Mouse (Mus musculus): ENCODE results near the gene Mfsd14a. TPM values are rescaled to one million over a fixed set of nuclear protein-coding genes. Genes with fewer than 3 reads are reported as not detected.
A peak's percentile ranks its signal among the peaks of the same experiment; 100 is the strongest.

Mfsd14a gene
- 93.9 and 94.0 TPM in 2 replicates for polyA plus RNA-seq (2015; fragmentation: Nextera tagmentation; extraction: Ambion mirVana)

- DNase-seq (ENCODE audit: low spot score) = peak; percentile 95
These were observed at the start of gene Mfsd14a for GRCm38 (mm10) chr3:116662463-116662863. Mfsd14a (minus strand) TSS chr3:116662677.

DNA sequence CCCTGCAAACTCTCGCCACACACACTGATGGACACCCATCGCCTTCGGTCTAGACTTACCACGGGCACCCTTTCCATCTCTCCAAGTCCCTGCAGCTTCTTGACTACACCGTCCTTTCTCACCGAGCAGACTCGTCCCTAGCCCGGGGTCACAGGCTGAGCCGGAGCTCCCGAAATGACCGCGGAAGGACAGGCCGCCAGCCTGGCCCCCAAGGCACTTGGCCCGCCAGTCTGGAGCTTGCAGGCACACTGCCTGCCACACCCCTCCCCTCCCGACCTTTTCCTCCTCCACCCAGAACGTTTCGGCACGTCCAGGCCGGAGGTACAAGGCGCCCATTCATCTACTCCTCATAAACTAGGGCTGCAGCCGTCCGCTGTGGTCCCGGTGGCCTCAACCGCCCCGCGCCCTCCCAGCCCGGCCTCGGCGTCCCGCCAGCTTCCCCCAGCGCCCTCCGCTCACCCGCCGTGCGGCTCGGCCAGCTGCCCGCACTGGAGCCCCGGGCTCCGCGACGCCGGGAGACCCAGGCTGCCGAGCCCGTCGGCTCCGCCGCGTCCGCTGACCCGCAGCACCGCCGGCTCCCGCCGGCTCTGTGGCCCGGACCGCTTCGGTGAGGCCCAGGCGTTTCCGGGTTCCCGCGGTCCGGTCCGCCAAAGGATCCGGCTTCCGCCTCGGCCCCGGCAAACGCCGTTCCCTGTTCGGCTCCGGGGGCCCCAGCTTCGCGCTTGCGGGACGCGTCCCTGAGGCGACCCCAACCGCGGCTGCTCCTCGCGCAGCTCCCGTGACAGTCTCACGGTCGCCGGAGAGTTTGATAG is 49.4 kb upstream of the Mfsd14a start:
- DNase-seq (ENCODE audit: low spot score) (peak; percentile 76), ATAC-seq (replicated peaks; ENCODE audit: low FRiP score, low read depth) (peak; percentile 94)
- TF ChIP-seq CTCF (IDR thresholded peaks at IDR 0.05; ENCODE audit: low read depth) = no peak
- peak overlapping the region; percentile 91 for H3K27ac ChIP-seq
- H3K4me1 ChIP-seq (replicated peaks; ENCODE audit: insufficient read depth, low read length) = 0 out of 2 replicates have a peak, but pooled peaks cover 8% of the 10 kb centered on the region
- H3K4me3 ChIP-seq (replicated peaks; ENCODE audit: low read depth, low read length) = peak overlapping the region; percentile 96
- under 1% methylated on average over 82 of the region's 85 CpGs for WGBS
- H3K27me3 ChIP-seq (ENCODE audit: insufficient read depth, low read length) = no peaks in the 10 kb centered on the region
- H3K36me3 ChIP-seq (ENCODE audit: insufficient read depth, low read length) = no peaks in the 10 kb centered on the region
- H3K9me3 ChIP-seq (replicated peaks; ENCODE audit: low read length) = no peaks in the 10 kb centered on the region
- peak overlapping the region; percentile 96 for H3K9ac ChIP-seq (ENCODE audit: low read depth, low read length)
- H3K4me2 ChIP-seq (ENCODE audit: low read length) = peak overlapping the region; percentile 84

More at GRCm38 (mm10) chr3:116662463-116662863, at the start of gene Mfsd14a:
- peak; percentile 99 for ATAC-seq (replicated peaks; ENCODE audit: low FRiP score, low read depth)
- Histone ChIP-seq H3K4me3 (replicated peaks; ENCODE audit: low read depth, low read length) (peak within 1 kb of the TSS; percentile 98), H3K36me3 (ENCODE audit: insufficient read depth, low read length) (no peaks in the 10 kb centered on the region), H3K4me2 (ENCODE audit: low read length) (peak within 1 kb of the TSS; percentile 72), H3K27me3 (ENCODE audit: insufficient read depth, low read length) (no peaks in the 10 kb centered on the region), H3K4me1 (replicated peaks; ENCODE audit: insufficient read depth, low read length) (no peaks in the 10 kb centered on the region; the same call in none of the 2 replicates), H3K9me3 (replicated peaks; ENCODE audit: low read length) (no peaks in the 10 kb centered on the region), H3K27ac (peak within 1 kb of the TSS; percentile 96), H3K9ac (ENCODE audit: low read depth, low read length) (peak within 1 kb of the TSS; percentile 99)
- WGBS = under 1% methylated on average over 39 of the region's 39 CpGs
- TF ChIP-seq CTCF (IDR thresholded peaks at IDR 0.05; ENCODE audit: low read depth) = no peak

DNA sequence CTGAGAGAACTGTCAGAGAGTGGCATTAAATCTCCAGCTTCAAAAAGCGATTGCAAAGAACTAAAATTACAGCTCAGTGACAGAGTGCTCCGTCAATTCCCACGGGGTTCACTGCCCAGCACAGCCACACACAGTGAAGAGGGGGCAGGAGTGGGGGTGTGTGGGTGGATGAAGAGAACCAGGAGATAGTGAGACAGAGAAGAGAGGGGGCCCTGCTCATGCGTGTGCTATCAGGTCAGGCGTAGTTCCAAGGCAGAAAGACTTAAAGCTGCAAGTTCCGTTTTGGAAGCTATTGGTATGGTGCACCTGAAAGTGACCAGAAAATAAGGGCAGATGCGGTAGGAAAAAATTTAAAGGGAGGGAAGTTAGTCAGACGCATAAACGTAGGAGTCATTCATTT is 48.5 kb upstream of the Mfsd14a start:
- H3K27ac ChIP-seq = no peak overlapping the region
- H3K27me3 ChIP-seq (ENCODE audit: insufficient read depth, low read length) = no peaks in the 10 kb centered on the region
- no peak for ATAC-seq (replicated peaks; ENCODE audit: low FRiP score, low read depth)
- no peak for TF ChIP-seq CTCF (IDR thresholded peaks at IDR 0.05; ENCODE audit: low read depth)
- peak overlapping the region; percentile 84 for H3K4me2 ChIP-seq (ENCODE audit: low read length)
- peak overlapping the region; percentile 96; the same call in 1 of the 2 replicates for H3K9ac ChIP-seq (ENCODE audit: low read depth, low read length)
- H3K4me3 ChIP-seq (replicated peaks; ENCODE audit: low read depth, low read length) = peak overlapping the region; percentile 96
- no peak for DNase-seq (ENCODE audit: low spot score)
- WGBS = 20% methylated on average over 9 of the region's 9 CpGs
- 0 out of 2 replicates have a peak, but pooled peaks cover 8% of the 10 kb centered on the region for H3K4me1 ChIP-seq (replicated peaks; ENCODE audit: insufficient read depth, low read length)
- H3K9me3 ChIP-seq (replicated peaks; ENCODE audit: low read length) = no peaks in the 10 kb centered on the region
- H3K36me3 ChIP-seq (ENCODE audit: insufficient read depth, low read length) = no peaks in the 10 kb centered on the region

- DNase-seq (ENCODE audit: low spot score) = no peak
- no peaks in the 10 kb centered on the region for H3K36me3 ChIP-seq (ENCODE audit: insufficient read depth, low read length)
- WGBS = 97% methylated on average over 1 of the region's 1 CpGs
- no peak for TF ChIP-seq CTCF (IDR thresholded peaks at IDR 0.05; ENCODE audit: low read depth)
- H3K9ac ChIP-seq (ENCODE audit: low read depth, low read length) = no peak overlapping the region
- no peak overlapping the region for H3K27ac ChIP-seq
- no peak overlapping the region for H3K4me2 ChIP-seq (ENCODE audit: low read length)
- no peaks in the 10 kb centered on the region for H3K27me3 ChIP-seq (ENCODE audit: insufficient read depth, low read length)
- ATAC-seq (replicated peaks; ENCODE audit: low FRiP score, low read depth) = no peak
- no peaks in the 10 kb centered on the region for H3K9me3 ChIP-seq (replicated peaks; ENCODE audit: low read length)
- no peaks in the 10 kb centered on the region for H3K4me1 ChIP-seq (replicated peaks; ENCODE audit: insufficient read depth, low read length)
- H3K4me3 ChIP-seq (replicated peaks; ENCODE audit: low read depth, low read length) = no peak overlapping the region
These were observed 43.2 kb upstream of the Mfsd14a start for GRCm38 (mm10) chr3:116705637-116706204.

- ATAC-seq (replicated peaks; ENCODE audit: low FRiP score, low read depth) = no peak
- H3K27ac ChIP-seq = no peak overlapping the region
- no peak overlapping the region for H3K4me2 ChIP-seq (ENCODE audit: low read length)
- no peaks in the 10 kb centered on the region for H3K27me3 ChIP-seq (ENCODE audit: insufficient read depth, low read length)
- TF ChIP-seq CTCF (IDR thresholded peaks at IDR 0.05; ENCODE audit: low read depth) = 0 out of 2 replicates have a peak, but pooled peaks have one; percentile 4
- H3K4me1 ChIP-seq (replicated peaks; ENCODE audit: insufficient read depth, low read length) = no peaks in the 10 kb centered on the region
- no peak overlapping the region for H3K9ac ChIP-seq (ENCODE audit: low read depth, low read length)
- no peak for DNase-seq (ENCODE audit: low spot score)
- no peak overlapping the region for H3K4me3 ChIP-seq (replicated peaks; ENCODE audit: low read depth, low read length)
- H3K36me3 ChIP-seq (ENCODE audit: insufficient read depth, low read length) = no peaks in the 10 kb centered on the region
- H3K9me3 ChIP-seq (replicated peaks; ENCODE audit: low read length) = no peaks in the 10 kb centered on the region
- WGBS = 82% methylated on average over 5 of the region's 5 CpGs
These were observed 41.4 kb upstream of the Mfsd14a start for GRCm38 (mm10) chr3:116703835-116704234.

DNA sequence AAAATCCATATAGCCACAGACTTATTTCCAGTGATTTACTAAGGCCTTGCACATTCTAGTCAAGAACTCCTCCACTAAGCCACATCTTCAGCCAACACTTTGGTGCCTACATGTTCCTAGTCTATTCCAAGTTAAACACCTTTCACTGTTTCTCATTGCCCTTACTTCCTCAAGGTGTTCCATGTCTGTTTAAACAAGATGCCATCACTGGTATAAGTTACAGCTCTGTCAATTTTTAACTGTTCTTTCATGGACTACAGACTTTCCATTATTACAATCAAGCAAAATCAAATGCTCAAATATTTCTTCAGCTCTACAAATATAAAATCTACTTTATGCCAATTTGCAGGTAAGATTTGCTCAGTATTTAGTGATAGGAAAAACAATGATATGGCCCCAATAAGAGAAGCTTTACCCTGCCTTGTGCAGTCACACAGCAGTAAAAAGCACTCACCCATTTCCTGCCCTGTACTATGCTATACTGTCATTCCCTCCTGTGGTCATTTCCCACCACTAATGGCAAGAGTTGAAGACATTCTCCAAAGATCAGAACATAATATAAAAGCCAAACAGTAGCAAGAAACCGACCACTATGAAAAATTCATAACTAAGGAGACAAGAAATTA is 40.3 kb upstream of the Mfsd14a start:
- no peak for DNase-seq (ENCODE audit: low spot score)
- Histone ChIP-seq H3K9me3 (replicated peaks; ENCODE audit: low read length) (no peaks in the 10 kb centered on the region), H3K4me3 (replicated peaks; ENCODE audit: low read depth, low read length) (no peak overlapping the region), H3K36me3 (ENCODE audit: insufficient read depth, low read length) (no peaks in the 10 kb centered on the region), H3K9ac (ENCODE audit: low read depth, low read length) (no peak overlapping the region), H3K4me2 (ENCODE audit: low read length) (no peak overlapping the region), H3K27me3 (ENCODE audit: insufficient read depth, low read length) (no peaks in the 10 kb centered on the region), H3K4me1 (replicated peaks; ENCODE audit: insufficient read depth, low read length) (no peaks in the 10 kb centered on the region), H3K27ac (no peak overlapping the region)
- no peak for TF ChIP-seq CTCF (IDR thresholded peaks at IDR 0.05; ENCODE audit: low read depth)
- 80% methylated on average over 1 of the region's 1 CpGs for WGBS
- ATAC-seq (replicated peaks; ENCODE audit: low FRiP score, low read depth) = no peak

Measured in kidney, postnatal 0 days (tissue).